Mouse (Mus musculus) myocyte (in vitro differentiated cells): ENCODE measurements around the gene Gm1113. TPM values are rescaled to one million over a fixed set of nuclear protein-coding genes. Genes with fewer than 3 reads are reported as not detected.

ENCODE experiments used
- H3K27me3 ChIP-seq: one replicate; pipeline ENCODE4 v1.6.1; 2011; ENCODE audit not compliant: control insufficient read depth, insufficient read depth, insufficient read length
- H3K36me3 ChIP-seq: one replicate; pipeline ENCODE4 v1.6.1; 2011; ENCODE audit not compliant: control insufficient read depth, insufficient read depth
- H3K4me2 ChIP-seq: one replicate; pipeline ENCODE4 v1.6.1; 2011; ENCODE audit warnings: low read depth, control low read depth
- H3K4me3 ChIP-seq: one replicate; pipeline ENCODE4 v1.5.1; 2011; ENCODE audit warnings: mild to moderate bottlenecking, control low read depth, moderate library complexity
- H3K79me2 ChIP-seq: one replicate; pipeline ENCODE4 v1.6.1; 2011; ENCODE audit not compliant: control insufficient read depth, insufficient read depth
- H3ac ChIP-seq: one replicate; pipeline ENCODE4 v1.6.1; 2011; ENCODE audit not compliant: control insufficient read depth, insufficient read length
- CEBPB ChIP-seq: IDR thresholded peaks from 2 replicates; pipeline ENCODE4 v1.6.1; 2011; ENCODE audit warnings: mild to moderate bottlenecking, moderate library complexity; ENCODE audit not compliant: poor library complexity, insufficient read depth, severe bottlenecking
- E2F4 ChIP-seq: IDR thresholded peaks from one replicate; pipeline ENCODE4 v1.6.1; 2011; ENCODE audit warnings: mild to moderate bottlenecking, control low read depth, moderate library complexity; ENCODE audit not compliant: insufficient read depth
- MAX ChIP-seq: IDR thresholded peaks from one replicate; pipeline ENCODE4 v1.6.1; 2011; ENCODE audit warnings: low read depth, mild to moderate bottlenecking, control low read depth
- MYOD1 ChIP-seq, 3 experiments: IDR thresholded peaks; one replicate each; pipeline ENCODE4 v1.6.1; 2011; ENCODE audit warnings: control low read depth in 2 of 3, low read depth in 2 of 3, mild to moderate bottlenecking in 2 of 3, moderate library complexity in 1 of 3; ENCODE audit not compliant: insufficient read length in 2 of 3, control insufficient read depth in 1 of 3
- MYOG ChIP-seq, 3 experiments: IDR thresholded peaks; one replicate each; pipeline ENCODE4 v1.6.1; 2011; ENCODE audit warnings: control low read depth in 2 of 3, low read depth in 2 of 3, mild to moderate bottlenecking in 2 of 3; ENCODE audit not compliant: insufficient read length in 2 of 3, control insufficient read depth in 1 of 3, insufficient read depth in 1 of 3
- POLR2A ChIP-seq: IDR thresholded peaks from one replicate; pipeline ENCODE4 v1.6.1; 2011; ENCODE audit warnings: low read depth, mild to moderate bottlenecking, control low read depth, moderate library complexity; ENCODE audit not compliant: insufficient read length
- POLR2AphosphoS2 ChIP-seq: IDR thresholded peaks from one replicate; pipeline ENCODE4 v1.6.1; 2011; ENCODE audit warnings: low read depth, control low read depth; ENCODE audit not compliant: insufficient read length
- REST ChIP-seq: IDR thresholded peaks from one replicate; pipeline ENCODE4 v1.6.1; 2011; ENCODE audit warnings: mild to moderate bottlenecking, control low read depth, moderate library complexity; ENCODE audit not compliant: insufficient read depth, insufficient read length
- SRF ChIP-seq: IDR thresholded peaks from one replicate; pipeline ENCODE4 v1.6.1; 2011; ENCODE audit warnings: low read depth; ENCODE audit not compliant: control insufficient read depth, insufficient read length
- TCF12 ChIP-seq: IDR thresholded peaks from one replicate; pipeline ENCODE4 v1.6.1; 2011; ENCODE audit warnings: mild to moderate bottlenecking, control low read depth; ENCODE audit not compliant: poor library complexity, insufficient read depth, severe bottlenecking
- TCF3 ChIP-seq: IDR thresholded peaks from one replicate; pipeline ENCODE4 v1.6.1; 2011; ENCODE audit warnings: low read depth, control low read depth; ENCODE audit not compliant: insufficient read length
- USF1 ChIP-seq: IDR thresholded peaks from one replicate; pipeline ENCODE4 v1.6.1; 2011; ENCODE audit warnings: low read depth, mild to moderate bottlenecking, control low read depth, moderate library complexity
- polyA plus RNA-seq: library from polyadenylated mRNA; unstranded; fragments of >200 nt; fragmentation: generic; extraction: Trizol; gene quantifications from one replicate; pipeline ENCODE4 v1.2.1, GENCODE M21; 2012; ENCODE audit warnings: missing spikeins

The Gm1113 gene
- polyA plus RNA-seq, 1 experiment, result not detected

DNA sequence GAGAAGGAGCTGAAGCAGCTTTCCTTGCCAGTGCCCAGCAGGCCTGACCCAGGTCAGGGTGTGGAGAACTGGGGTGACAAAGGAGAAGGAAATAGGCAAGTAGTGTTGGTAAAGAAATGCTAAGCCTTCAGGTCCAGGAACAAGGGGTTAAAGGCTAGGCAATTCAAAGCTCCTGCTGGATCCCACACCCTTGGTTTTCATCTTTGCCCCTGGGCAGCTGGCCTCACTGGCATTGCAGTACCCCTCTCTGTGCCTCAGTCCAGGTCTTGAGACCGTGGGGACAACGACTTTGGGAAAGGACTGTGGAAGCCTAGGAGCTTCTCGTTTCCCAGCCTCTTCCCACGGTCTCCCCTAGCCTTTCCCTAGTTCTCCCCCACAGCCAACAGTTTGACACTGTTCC, 4.2 kb downstream of the Gm1113 start:
- no peaks in the 10 kb centered on the region for H3K27me3 ChIP-seq
- H3K36me3 ChIP-seq, result no peaks in the 10 kb centered on the region
- TF ChIP-seq POLR2A (no peak), TCF3 (no peak), MAX (no peak), E2F4 (no peak), MYOD1 (IDR thresholded peaks at IDR 0.05; ENCODE audit: control insufficient read depth in 1 of 3, insufficient read length in 2 of 3, low read depth in 2 of 3) (no peak), MYOG (IDR thresholded peaks at IDR 0.05; ENCODE audit: control insufficient read depth in 1 of 3, insufficient read depth in 1 of 3, insufficient read length in 2 of 3, low read depth in 2 of 3) (no peak), TCF12 (no peak), SRF (no peak), USF1 (no peak), CEBPB (no peak), REST (no peak), POLR2AphosphoS2 (no peak)
- no peaks in the 10 kb centered on the region for H3K79me2 ChIP-seq
- H3ac ChIP-seq, result no peak overlapping the region
- no peak overlapping the region for H3K4me3 ChIP-seq
- no peak overlapping the region for H3K4me2 ChIP-seq

DNA sequence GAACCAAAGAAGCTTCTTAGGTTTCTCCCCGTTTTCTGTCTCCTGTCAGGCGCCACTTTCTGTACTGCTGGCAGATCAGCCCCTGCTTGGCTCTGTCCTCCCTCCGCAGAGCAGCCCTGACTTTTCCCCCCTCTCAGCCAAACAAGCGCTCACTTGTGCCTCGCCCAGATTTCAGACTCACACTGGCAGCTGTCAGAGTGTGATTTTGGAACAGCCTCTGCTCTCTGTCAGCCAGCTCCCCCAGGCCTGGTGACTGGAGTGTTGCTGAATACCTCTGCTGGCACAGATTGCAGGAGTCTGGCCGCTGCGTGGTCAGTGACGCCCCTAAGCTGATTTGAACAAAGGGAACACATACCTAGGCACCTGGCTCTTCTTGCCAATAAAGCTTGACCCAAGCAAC, 9.8 kb downstream of the Gm1113 start:
- Histone ChIP-seq H3K27me3 (no peaks in the 10 kb centered on the region), H3K36me3 (peaks cover 20% of the 10 kb centered on the region), H3K4me3 (no peak overlapping the region), H3K79me2 (no peaks in the 10 kb centered on the region), H3K4me2 (no peak overlapping the region), H3ac (no peak overlapping the region)
- TF ChIP-seq POLR2AphosphoS2, result peak; percentile 13
- TF ChIP-seq MYOD1 (IDR thresholded peaks at IDR 0.05; ENCODE audit: control insufficient read depth in 1 of 3, insufficient read length in 2 of 3, low read depth in 2 of 3), result peak in 2 of 3 experiments; percentile 6 to 68
- TF ChIP-seq MYOG (IDR thresholded peaks at IDR 0.05; ENCODE audit: control insufficient read depth in 1 of 3, insufficient read depth in 1 of 3, insufficient read length in 2 of 3, low read depth in 2 of 3), result peak in 1 of 3 experiments; percentile 75
- no peak for TF ChIP-seq E2F4

DNA sequence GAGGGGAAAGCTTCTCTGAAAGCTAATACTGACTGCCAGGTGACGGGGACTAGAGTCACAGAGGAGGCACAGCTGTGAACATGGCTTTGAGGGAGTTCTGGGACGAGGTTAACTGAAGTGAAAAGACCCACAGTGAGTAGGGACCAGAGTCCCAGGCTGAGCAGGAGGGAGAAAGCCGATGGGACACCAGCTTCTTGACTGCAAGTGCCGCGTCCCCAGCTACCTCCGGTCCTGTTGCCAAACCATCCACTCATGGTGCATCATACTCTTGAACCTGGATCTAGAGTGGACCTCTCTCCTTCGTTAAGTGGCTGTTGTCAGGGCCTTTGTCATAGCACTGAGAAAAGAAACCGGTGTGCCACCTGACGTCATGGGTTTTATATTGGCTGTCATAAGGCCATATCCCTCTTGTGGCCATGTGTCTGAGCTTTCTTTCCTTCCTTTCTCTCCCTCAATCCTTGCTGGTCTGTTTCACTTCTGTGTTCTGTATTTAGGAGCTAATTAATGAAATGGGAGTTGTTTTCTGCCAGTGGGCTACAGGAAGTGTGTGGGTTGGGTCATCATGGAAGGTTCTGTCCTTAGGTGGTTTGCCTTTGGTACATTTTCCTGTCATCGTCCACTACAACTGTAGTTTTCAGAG, 15.6 kb downstream of the Gm1113 start:
- no peak overlapping the region for H3ac ChIP-seq
- H3K36me3 ChIP-seq, result peaks cover 58% of the 10 kb centered on the region
- H3K4me2 ChIP-seq, result no peak overlapping the region
- no peaks in the 10 kb centered on the region for H3K27me3 ChIP-seq
- peak; percentile 68 for TF ChIP-seq POLR2AphosphoS2
- TF ChIP-seq MYOG (IDR thresholded peaks at IDR 0.05; ENCODE audit: control insufficient read depth in 1 of 3, insufficient read depth in 1 of 3, insufficient read length in 2 of 3, low read depth in 2 of 3), result no peak
- no peak overlapping the region for H3K4me3 ChIP-seq
- no peaks in the 10 kb centered on the region for H3K79me2 ChIP-seq

DNA sequence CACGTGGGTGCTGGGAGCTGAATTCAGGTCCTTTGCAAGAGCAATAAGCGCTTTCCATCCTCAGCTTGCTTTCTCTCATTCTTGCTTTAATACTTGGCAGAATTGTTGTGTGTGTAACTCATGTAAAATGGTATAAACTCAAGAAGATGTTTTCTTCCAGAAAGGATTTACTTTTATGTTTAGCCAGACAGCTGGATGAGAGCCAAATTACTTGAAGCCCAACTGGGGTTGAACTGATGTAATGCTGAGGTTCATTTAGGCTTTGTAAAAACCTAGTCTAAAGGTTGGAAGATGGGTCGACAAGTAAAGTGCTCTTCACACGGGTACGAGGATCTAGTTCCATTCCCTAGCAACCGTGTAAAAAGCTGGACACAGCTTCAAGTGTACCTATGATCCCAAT, 18.1 kb downstream of the Gm1113 start:
- no peak overlapping the region for H3K4me3 ChIP-seq
- H3ac ChIP-seq, result no peak overlapping the region
- no peaks in the 10 kb centered on the region for H3K79me2 ChIP-seq
- H3K4me2 ChIP-seq, result no peak overlapping the region
- TF ChIP-seq CEBPB (no peak), MYOG (IDR thresholded peaks at IDR 0.05; ENCODE audit: control insufficient read depth in 1 of 3, insufficient read depth in 1 of 3, insufficient read length in 2 of 3, low read depth in 2 of 3) (no peak), USF1 (no peak), TCF12 (no peak), REST (no peak), TCF3 (no peak), SRF (no peak), POLR2A (no peak), E2F4 (no peak), POLR2AphosphoS2 (no peak), MAX (no peak), MYOD1 (IDR thresholded peaks at IDR 0.05; ENCODE audit: control insufficient read depth in 1 of 3, insufficient read length in 2 of 3, low read depth in 2 of 3) (no peak)
- H3K27me3 ChIP-seq, result no peaks in the 10 kb centered on the region
- H3K36me3 ChIP-seq, result peaks cover 74% of the 10 kb centered on the region

DNA sequence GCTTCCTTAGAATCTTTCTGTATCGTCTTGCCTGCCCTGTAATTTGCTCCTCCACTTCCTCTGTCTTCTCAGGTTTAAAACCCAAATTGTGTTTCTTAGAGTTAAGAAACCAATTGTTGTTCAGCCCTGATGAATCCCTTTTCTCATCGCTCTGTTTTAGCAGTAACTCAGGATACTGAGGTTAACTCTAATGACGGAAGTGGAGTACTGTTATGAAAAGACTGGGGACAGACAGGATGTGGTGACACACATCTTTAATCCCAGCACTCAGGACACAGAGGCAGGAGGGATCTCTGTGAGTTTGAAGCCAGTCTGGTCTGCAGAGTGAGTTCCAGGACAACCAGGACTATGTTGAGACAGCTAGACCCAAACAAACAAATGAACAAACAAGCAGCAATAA, 22.6 kb downstream of the Gm1113 start:
- H3K4me2 ChIP-seq, result no peak overlapping the region

DNA sequence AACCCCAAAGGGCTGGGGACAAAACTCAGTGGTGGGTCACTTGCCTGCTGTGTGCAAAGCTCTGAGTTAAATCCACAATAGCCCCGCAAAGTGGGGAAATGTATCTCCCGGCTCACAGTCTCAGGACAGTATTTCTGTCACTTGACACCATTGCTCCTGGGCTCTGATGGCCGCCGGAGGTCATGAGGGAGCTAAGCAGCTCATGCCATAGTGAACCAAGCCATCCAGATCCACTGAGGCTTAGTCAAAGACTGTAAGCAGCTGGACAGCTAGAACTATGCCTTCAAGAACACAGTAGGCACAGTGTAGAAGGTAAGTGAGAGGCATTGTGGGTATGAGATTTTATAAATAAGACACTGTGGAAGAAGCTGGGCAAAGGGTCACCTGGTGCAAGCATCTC, 23.1 kb downstream of the Gm1113 start:
- H3ac ChIP-seq, result no peak overlapping the region
- TF ChIP-seq POLR2A (no peak), TCF12 (no peak), REST (no peak), POLR2AphosphoS2 (no peak), MAX (no peak), MYOG (IDR thresholded peaks at IDR 0.05; ENCODE audit: control insufficient read depth in 1 of 3, insufficient read depth in 1 of 3, insufficient read length in 2 of 3, low read depth in 2 of 3) (no peak), USF1 (no peak)
- no peaks in the 10 kb centered on the region for H3K27me3 ChIP-seq
- peaks cover 80% of the 10 kb centered on the region for H3K36me3 ChIP-seq
- H3K4me2 ChIP-seq, result no peak overlapping the region
- no peaks in the 10 kb centered on the region for H3K79me2 ChIP-seq
- H3K4me3 ChIP-seq, result no peak overlapping the region

More for the DNA sequence above, 22.6 kb downstream of the Gm1113 start:
- no peaks in the 10 kb centered on the region for H3K79me2 ChIP-seq
- H3ac ChIP-seq, result no peak overlapping the region
- no peak overlapping the region for H3K4me3 ChIP-seq
- peaks cover 80% of the 10 kb centered on the region for H3K36me3 ChIP-seq
- no peaks in the 10 kb centered on the region for H3K27me3 ChIP-seq
- no peak for TF ChIP-seq REST
- no peak for TF ChIP-seq POLR2AphosphoS2
